9 mouse cellular contexts compared by ENCODE assay signal in the genomic region with DNA sequence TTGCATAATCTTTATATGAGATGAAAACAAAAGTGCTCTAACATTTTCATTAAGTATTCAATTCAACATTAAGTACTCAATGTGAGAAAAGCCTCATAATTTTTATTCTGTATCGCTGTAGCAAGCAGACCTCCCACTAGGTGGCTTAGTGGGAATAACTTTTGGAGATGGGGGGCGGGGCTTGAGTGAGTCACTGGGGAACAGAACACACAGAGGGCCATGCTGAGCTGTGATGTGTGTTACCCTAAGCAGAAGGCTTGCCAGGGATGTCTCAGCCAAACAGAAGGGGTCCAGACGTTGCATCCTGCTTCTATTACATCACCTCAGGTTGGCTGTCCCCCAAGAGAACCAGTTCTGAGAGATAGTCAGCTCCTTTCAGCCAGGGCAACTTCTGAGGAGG. TPM values are rescaled to one million over a fixed set of nuclear protein-coding genes. Genes with fewer than 3 reads are reported as not detected.
DNase-seq lines count a peak whose midpoint lies in the region; ATAC-seq lines count a peak whose summit lies in the region.
"Had no signal": no experiment of that assay in that cellular context is flagged by ENCODE, and none has a peak within 500 bp of the region (broad histone marks: within the 10 kb centered on the region; RNA-seq: fewer than 3 reads in every experiment).

No protein-coding gene starts in this region.

- H3K27me3 ChIP-seq in hindbrain, embryonic 10.5 days (ENCODE audit: insufficient read depth, poor library complexity, severe bottlenecking), result peaks cover 2% of the 10 kb centered on the region; the same call in 1 of the 2 replicates
- no peaks in the 10 kb centered on the region for H3K27me3 ChIP-seq in hindbrain, embryonic 12.5 days

- H3K4me3 ChIP-seq in hindbrain, embryonic 10.5 days, result no peak overlapping the region
- no peak overlapping the region for H3K4me3 ChIP-seq in hindbrain, embryonic 12.5 days
- H3K4me3 ChIP-seq: midbrain, embryonic 12.5 days had no signal

- peak; percentile 41 for DNase-seq in hindbrain, embryonic 10.5 days (ENCODE audit: low spot score)
- DNase-seq in 3T3-L1 (ENCODE audit: low read depth, low spot score), result peak; percentile 90
- DNase-seq in adrenal gland, adult 2 months, result peak; percentile 70
- DNase-seq in layer of hippocampus, adult 8-10 months (ENCODE audit: low spot score in 2 of 2), result peak; percentile 55 to 62
- peak; percentile 39 for DNase-seq in ovary, postnatal 14 days (ENCODE audit: low spot score)

- no peak overlapping the region for H3K27ac ChIP-seq in hindbrain, embryonic 10.5 days
- no peak overlapping the region for H3K27ac ChIP-seq in hindbrain, embryonic 12.5 days
- H3K27ac ChIP-seq: midbrain, embryonic 12.5 days had no signal

- no peak overlapping the region for H3K9ac ChIP-seq in hindbrain, embryonic 12.5 days
- H3K9ac ChIP-seq: midbrain, embryonic 12.5 days had no signal

- H3K4me2 ChIP-seq in hindbrain, embryonic 12.5 days (replicated peaks), result no peak overlapping the region
- H3K4me2 ChIP-seq: midbrain, embryonic 12.5 days had no signal

- no peak for ATAC-seq in hindbrain, embryonic 12.5 days (ENCODE audit: low FRiP score)
- peak; percentile 67 for ATAC-seq in frontal cortex, adult (ENCODE audit: low TSS enrichment)
- ATAC-seq in erythroid progenitor cell, adult 5-6 weeks (replicated peaks; ENCODE audit: low FRiP score, poor library complexity, severe bottlenecking), result no peak

- peaks cover 13% of the 10 kb centered on the region for H3K4me1 ChIP-seq in hindbrain, embryonic 10.5 days (replicated peaks)
- H3K4me1 ChIP-seq in hindbrain, embryonic 12.5 days, result 0 out of 2 replicates have a peak, but pooled peaks cover 4% of the 10 kb centered on the region
- H3K4me1 ChIP-seq: midbrain, embryonic 12.5 days had no signal

- 40% methylated on average over 3 of the region's 3 CpGs for WGBS in hindbrain, embryonic 10.5 days
- WGBS in hindbrain, embryonic 12.5 days, result 45% methylated on average over 3 of the region's 3 CpGs

- H3K9me3 ChIP-seq in hindbrain, embryonic 10.5 days, result no peaks in the 10 kb centered on the region
- no peaks in the 10 kb centered on the region for H3K9me3 ChIP-seq in hindbrain, embryonic 12.5 days (replicated peaks)
- H3K9me3 ChIP-seq: midbrain, embryonic 12.5 days had no signal

- no peaks in the 10 kb centered on the region for H3K36me3 ChIP-seq in hindbrain, embryonic 10.5 days
- no peaks in the 10 kb centered on the region for H3K36me3 ChIP-seq in hindbrain, embryonic 12.5 days
- H3K36me3 ChIP-seq: midbrain, embryonic 12.5 days had no signal

RNA-seq across cellular contexts. Expression of a gene that starts 29.3 kb away (rescaled TPM):
- polyA plus RNA-seq in hindbrain, embryonic 10.5 days (2016; fragmentation: Nextera tagmentation; extraction: Ambion mirVana), result 45.5 and 57.9 TPM in 2 replicates
- 60.3 and 65.2 TPM in 2 replicates for polyA plus RNA-seq in hindbrain, embryonic 12.5 days (2016; fragmentation: Nextera tagmentation; extraction: Ambion mirVana)
- under 1 TPM; 0.14 to 0.69 TPM for total RNA-seq in adrenal gland, adult 2 months (2021)
- polyA plus RNA-seq in adrenal gland, adult 2 months (2012; rRNA removed), result 0.75 and 1.1 TPM in 2 replicates
- under 1 TPM; 0.16 to 0.70 (median 0.45) TPM for total RNA-seq in layer of hippocampus, adult 8-10 months (2022)
- not detected in 2 replicates for total RNA-seq in erythroid progenitor cell, adult 5-6 weeks (2015; ENCODE audit: low replicate concordance)
- total RNA-seq in erythroid progenitor cell, adult 5-6 weeks (2017; ENCODE audit: low replicate concordance), result not detected in 2 replicates

Comparison
In these comparisons a context has a peak if more than half of its experiments do, and no peak if none do; other contexts are left out.
1. DNase-seq: peak in every context shown above with its lines; median percentile 90 in 3T3-L1; 70 in adrenal gland, adult 2 months; 58 in layer of hippocampus, adult 8-10 months; 41 in hindbrain, embryonic 10.5 days; 39 in ovary, postnatal 14 days.